Mouse (Mus musculus): ENCODE measurements around the gene Cryba2. TPM values are rescaled to one million over a fixed set of nuclear protein-coding genes. Genes with fewer than 3 reads are reported as not detected.
A peak's percentile ranks its signal among the peaks of the same experiment; 100 is the strongest.

The Cryba2 gene
- total RNA-seq, 1 experiment from 2014 or later: 0.44 TPM

DNA sequence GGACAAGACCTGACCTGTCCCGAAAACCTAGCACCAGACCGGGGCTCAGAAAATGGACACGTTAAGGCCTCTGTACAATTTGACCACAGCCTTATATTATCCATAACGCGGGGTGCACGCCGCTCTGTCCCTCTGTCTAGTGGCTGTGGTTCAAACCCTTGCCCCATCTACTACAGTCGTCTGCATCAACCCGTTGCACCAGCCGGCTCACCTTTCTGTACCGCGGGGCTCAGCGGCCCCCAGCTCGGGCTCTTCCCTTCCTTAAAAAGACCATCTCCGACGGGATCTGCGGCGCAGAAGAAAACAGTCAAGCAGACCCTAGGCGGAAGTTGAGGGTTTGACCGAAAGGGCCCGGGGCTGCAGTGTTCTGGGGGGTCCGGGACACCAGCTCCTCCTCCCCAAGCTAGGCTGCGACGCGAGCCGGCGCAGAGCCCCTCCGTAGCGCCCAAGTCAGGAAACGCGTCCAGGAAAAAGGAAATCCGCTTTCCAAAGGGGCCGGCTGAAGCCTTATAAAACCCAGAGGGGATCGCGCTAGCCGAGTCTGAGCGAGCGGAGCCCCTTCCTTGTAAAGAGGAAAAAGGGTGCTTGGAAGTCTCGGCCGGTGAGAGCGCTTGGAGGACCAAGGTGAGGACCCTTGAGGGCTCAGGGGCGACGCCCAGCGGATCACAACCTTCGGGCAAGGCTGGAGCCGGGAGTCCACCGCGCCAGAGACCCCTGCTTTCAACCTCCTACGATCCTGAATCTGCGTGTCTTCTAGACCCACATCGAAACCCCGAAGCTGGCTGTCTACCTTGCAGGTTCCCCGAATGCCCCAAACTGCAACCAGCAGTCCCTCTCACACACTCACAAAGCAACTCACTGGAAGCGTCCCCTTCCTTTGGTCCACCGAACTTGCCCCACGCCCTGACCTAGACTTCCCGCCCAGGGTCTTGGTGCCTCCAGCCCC lies 8.5 kb downstream of the Cryba2 start:
- DNase-seq: peak; percentile 7

DNA sequence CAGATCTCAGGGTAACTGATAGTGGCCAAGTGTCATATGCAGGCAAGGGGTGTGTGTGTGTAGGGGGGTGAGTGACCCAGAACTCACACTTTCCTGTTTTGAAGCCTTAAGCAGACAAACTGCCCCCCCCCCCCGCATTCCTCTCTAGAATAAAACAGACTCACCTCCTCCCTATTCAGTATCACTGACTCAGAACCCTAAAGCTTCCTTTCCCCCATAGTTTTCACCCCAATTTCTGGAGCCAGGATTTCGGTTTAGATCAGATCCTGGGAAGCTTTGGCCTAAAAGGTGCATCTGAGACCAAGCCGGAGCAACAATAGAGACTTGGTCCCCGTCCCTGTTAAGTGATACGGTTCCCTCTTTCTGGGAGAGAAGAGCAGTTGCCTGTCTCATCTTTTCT lies 9.5 kb downstream of the Cryba2 start:
- DNase-seq: no peak

- no peak for DNase-seq
Observed at GRCm38 (mm10) chr1:74882828-74883227, 10.1 kb downstream of the Cryba2 start.

GRCm38 (mm10) chr1:74882055-74882734 lies 10.7 kb downstream of the Cryba2 start:
- DNase-seq: peak; percentile 34

DNA sequence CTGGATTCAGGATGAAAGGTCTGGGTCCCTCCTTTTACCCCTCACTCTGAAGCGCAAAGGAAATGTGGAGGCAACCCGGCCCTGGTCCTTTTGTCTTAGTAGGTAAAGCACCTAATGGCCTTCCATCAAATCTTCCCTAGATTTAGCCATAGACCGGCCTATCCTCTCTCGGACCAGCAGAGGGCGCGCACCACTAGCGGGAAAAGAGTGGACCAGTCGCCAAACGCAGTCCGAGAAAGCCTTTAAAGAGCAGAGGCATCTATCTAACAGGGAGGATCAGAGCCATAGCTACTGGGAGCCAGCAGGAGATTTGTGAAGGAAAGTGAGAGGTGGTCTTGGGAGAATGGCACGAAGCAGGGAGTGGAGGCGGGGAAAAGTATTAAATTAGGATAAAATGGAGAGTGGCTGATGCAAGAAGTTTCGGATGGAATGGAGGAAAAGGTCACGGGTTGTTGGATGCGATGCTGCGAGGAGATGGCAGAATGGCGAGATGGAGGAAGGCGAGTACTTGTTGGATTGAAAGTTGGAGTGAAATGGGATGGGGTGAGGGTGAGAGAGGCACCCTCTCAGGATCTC lies 12.1 kb downstream of the Cryba2 start:
- peak; percentile 78 for DNase-seq

DNA sequence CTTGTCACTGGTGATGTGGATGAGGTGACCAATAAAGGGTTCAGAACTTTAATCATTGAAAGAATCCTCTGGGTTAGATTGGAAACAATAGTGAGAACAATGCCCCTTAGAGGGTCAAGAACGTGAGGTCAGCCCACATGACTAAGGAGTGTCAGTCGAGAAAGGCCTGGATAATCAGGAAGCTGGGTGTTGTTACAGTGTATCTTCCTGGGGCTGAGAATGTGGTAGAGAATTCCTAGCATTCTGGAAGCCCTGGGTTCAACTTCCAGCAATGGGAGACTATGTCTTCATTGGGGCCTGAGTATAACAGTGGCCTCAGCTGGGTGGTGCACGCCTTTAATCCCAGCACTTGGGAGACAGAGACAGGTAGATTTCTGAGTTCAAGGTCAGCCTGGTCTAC lies 15.7 kb downstream of the Cryba2 start:
- DNase-seq: no peak

- no peak for DNase-seq
Observed at GRCm38 (mm10) chr1:74872218-74872617, 20.7 kb downstream of the Cryba2 start.

GRCm38 (mm10) chr1:74861783-74862182 lies 31.2 kb downstream of the Cryba2 start:
- no peak for DNase-seq

GRCm38 (mm10) chr1:74859223-74859984 lies 33.5 kb downstream of the Cryba2 start:
- DNase-seq: no peak

- DNase-seq: no peak
Observed at GRCm38 (mm10) chr1:74858805-74859204, 34.1 kb downstream of the Cryba2 start.

GRCm38 (mm10) chr1:74858171-74858719 lies 34.7 kb downstream of the Cryba2 start:
- peak; percentile 88 for DNase-seq

- DNase-seq: no peak
Observed at GRCm38 (mm10) chr1:74857677-74858076, 35.3 kb downstream of the Cryba2 start.

DNA sequence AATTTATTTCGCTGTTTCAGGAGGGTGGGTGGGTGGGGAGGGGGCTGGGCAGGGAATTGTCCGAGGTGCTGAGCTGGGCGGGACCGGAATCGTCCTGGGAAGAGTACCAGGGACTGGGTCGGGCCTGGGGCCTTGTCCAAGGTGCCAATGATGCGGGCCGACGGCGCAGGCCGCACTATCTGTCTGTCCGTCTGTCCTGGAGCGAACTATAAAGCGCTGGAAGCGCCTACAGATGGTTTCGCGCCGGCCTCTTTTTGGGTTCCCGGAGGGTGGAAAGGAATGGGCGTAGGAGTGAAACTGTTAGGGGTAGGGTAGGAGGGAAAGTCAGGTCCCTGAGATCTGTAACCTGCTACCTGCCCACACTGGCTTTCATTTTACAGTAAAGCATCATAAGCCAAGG lies 35.7 kb downstream of the Cryba2 start:
- DNase-seq: peak; percentile 27

DNA sequence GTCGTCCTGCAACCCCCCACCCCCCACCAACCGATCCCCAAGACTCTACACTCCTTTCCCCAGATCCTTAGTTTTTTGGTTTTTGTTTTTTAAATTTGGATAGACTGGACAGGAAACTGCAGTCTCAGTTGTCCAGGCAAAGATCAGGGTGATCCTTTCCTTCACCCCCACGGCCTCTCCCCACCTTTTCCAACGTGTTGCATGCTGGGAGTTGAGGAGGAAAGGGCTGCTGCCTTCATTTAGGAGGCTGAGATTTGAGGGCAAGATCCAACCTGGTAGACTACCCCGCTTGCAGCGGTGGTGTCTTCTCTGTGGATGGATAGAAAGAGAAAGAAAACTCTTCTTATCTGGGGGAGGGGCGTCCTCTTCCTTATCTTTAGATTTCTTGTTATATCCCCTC lies 36.2 kb downstream of the Cryba2 start:
- DNase-seq: no peak

DNA sequence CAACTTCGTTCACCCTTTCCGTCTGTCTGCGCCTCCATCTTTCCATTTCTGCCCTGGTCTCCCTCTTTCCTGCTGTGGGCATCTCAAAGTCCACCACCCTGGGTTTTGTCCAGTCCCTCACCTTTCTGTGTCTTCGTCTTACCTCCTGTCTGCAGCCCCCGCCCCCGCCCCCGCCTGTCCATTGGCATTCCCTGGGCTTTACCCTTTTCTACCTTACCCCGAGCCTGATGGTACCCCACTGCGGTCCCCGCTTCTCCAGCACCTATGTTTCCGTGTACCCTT lies 36.6 kb downstream of the Cryba2 start:
- DNase-seq: no peak

- DNase-seq: peak; percentile 11
Observed at GRCm38 (mm10) chr1:74855651-74856438, 37.1 kb downstream of the Cryba2 start.

DNA sequence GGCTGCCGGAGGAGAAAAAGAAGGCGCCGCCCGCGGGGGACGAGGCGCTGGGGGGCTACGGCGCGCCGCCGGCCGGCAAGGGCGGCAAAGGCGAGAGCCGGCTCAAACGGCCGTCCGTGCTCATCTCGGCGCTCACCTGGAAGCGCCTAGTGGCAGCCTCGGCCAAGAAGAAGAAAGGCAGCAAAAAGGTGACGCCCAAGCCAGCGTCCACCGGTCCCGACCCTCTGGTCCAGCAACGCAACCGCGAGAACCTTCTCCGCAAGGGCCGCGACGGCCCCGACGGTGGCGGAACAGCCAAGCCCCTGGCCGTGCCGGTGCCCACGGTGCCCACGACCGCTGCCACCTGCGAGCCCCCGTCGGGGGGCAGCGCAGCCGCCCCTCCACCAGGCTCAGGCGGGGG lies 37.8 kb downstream of the Cryba2 start:
- peak; percentile 16 for DNase-seq

- peak; percentile 88 for DNase-seq
Observed at GRCm38 (mm10) chr1:74854306-74855056, 38.5 kb downstream of the Cryba2 start, which contains the start of gene Cdk5r2. TSS of gene Cdk5r2 (plus strand) at chr1:74854934.

DNA sequence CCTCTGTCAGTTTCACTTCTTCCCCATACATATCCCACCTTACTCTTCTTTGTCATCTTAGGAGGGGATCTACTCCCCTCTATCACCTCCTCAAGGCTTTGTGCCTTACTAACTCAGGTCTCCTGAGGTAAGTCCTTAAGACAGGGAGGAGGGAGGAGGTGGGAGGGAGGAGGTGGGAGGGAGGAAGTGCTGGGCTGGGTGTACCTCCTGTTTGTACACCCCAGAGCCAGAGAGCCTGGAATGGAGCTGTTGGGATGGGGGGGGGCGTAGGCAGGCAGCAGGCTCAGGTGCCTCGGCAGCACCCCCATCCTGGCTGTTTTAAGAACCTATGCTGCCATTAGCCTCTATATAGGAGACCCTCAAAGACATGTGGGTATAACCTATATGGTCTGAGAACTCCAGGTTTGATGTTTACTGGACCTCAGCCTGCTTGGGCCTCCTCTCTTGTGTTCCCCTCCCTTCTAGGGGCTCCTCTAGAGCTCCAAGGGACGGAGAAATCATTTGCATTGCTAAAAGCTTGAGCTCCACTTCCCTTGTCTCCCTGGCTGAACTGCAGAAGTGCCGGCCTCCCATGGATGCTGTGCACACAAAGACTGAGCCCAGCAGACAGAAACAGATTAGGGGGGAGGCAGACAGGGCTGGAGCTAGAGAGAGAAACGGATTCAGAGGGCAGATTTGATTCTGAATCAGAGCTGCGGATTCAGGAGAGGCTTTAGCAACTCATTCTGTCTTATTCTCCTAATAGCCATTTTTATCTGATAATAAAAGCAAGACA lies 41.8 kb downstream of the Cryba2 start:
- DNase-seq: no peak

DNA sequence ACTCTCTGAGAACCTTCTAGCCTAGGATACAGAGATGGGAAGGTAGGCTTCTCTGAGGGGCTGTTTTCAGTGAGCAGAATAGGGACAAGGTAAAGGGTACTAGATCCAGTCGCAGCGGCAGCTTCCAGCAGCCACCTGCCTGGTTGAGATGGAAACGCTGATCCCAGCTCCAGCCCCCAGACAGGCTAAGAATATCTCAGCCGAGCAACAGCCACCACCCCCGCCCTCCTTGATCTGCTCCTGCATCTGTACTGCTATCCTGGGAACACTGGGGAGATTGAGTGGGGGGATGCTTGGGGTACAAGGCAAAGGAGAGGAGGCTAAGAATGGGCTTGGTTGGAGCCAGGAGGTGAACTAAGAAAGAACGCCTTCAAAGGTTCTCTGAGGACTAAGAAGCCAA lies 42.7 kb downstream of the Cryba2 start:
- no peak for DNase-seq

Data from adrenal gland, postnatal 14 days (tissue).